Mouse (Mus musculus): ENCODE data around the gene Supt20.
"Not testable (repeated sequence)": the region's sequence is repeated elsewhere in the genome, so short reads cannot be mapped to it uniquely, and the experiment has no call there.

Gene Supt20

GRCm38 (mm10) chr3:54704106-54704505, 11.5 kb downstream of the Supt20 start:
- not testable (repeated sequence) for DNase-seq (ENCODE audit: low read depth, low spot score)

- DNase-seq (ENCODE audit: low read depth, low spot score), result no peak
These were observed 16.4 kb downstream of the Supt20 start for GRCm38 (mm10) chr3:54708972-54709371.

DNA sequence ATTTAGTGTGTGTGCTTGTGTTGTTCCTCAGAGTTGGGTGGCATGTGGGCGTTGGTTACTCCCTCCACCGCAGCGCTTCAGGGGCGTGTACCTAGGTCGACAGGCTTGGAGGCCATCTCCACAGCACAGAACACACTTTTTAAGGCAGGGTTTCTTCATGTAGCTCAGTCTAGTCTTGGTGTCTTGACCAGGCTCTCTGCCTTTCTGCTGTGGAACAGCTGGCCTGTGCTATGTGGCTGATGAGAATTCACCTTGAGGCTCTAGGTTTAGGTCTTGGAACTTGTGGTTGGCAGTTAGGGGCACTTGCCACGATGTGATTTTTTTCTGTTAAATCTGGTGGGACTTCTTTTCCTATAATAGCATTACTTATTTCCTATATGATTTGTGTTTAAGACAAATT, 21.6 kb downstream of the Supt20 start, which contains the start of gene Gm21958:
Gene Gm21958 (minus strand): TSS at position 101 of the 400 bp plus-strand sequence.
- no peak for DNase-seq (ENCODE audit: low read depth, low spot score)

- no peak for DNase-seq (ENCODE audit: low read depth, low spot score)
These were observed 22.9 kb downstream of the Supt20 start for GRCm38 (mm10) chr3:54715461-54715860.

- no peak for DNase-seq (ENCODE audit: low read depth, low spot score)
These were observed 24.7 kb downstream of the Supt20 start for GRCm38 (mm10) chr3:54717348-54717747.

GRCm38 (mm10) chr3:54718947-54719346, 26.3 kb downstream of the Supt20 start:
- DNase-seq (ENCODE audit: low read depth, low spot score), result no peak

DNA sequence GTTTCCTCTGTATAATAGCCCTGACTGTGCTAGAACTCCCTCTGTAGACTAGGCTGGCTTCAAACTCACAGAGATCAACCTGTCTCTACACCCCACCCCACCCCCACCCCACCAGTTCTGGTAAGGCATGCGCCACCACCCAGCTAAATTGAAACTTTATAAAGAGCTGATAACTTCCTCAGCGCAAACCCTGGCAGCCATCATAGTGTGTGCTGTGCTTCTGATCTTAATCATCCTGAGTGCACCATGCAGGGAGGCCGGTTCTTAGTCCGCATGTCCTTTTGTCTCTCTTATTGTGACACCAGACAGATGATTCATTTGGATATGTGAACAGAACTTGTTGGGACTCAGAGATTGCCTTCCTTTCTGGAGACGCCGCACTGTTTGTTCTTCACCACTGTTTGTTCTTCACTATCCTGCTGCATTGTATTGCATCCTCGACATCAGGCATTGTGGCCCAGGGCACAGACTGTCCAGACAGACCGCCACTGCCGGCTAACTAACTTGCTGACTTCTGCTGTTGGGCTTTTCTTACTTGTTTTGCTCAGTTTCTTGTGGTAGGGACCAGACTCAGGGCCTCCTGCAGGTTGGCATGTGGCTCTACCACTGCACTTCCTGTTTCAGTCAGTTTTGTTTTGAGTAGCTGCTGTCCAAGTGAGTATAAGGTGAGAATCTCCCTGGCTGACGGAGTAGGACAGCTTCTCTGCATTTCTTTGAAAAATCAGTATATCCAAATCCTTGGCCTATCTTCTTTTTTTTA, 31.3 kb downstream of the Supt20 start:
- no peak for DNase-seq (ENCODE audit: low read depth, low spot score)

DNA sequence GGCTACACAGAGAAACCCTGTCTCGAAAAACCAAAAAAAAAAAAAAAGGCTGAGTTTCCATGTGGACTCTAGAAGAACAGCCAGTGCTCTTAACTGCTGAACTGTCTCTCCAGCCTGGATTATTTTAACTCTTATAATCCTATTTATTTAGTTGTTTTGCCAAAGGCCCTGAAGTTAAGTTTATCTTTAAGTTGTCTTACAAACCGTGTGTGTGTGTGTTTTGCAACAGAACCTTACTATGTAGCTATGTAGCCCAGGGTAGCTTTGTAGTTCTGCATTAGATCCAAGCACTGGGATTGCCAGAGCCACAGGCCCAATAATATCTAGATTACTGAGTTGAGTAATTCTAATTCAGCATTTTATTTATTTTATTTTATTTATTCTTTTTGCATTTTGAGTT, 32.7 kb downstream of the Supt20 start:
- DNase-seq (ENCODE audit: low read depth, low spot score), result no peak

- DNase-seq (ENCODE audit: low read depth, low spot score), result no peak
These were observed 35.0 kb downstream of the Supt20 start for GRCm38 (mm10) chr3:54727588-54727987.

GRCm38 (mm10) chr3:54728100-54728499, 35.5 kb downstream of the Supt20 start:
- DNase-seq (ENCODE audit: low read depth, low spot score), result no peak

DNA sequence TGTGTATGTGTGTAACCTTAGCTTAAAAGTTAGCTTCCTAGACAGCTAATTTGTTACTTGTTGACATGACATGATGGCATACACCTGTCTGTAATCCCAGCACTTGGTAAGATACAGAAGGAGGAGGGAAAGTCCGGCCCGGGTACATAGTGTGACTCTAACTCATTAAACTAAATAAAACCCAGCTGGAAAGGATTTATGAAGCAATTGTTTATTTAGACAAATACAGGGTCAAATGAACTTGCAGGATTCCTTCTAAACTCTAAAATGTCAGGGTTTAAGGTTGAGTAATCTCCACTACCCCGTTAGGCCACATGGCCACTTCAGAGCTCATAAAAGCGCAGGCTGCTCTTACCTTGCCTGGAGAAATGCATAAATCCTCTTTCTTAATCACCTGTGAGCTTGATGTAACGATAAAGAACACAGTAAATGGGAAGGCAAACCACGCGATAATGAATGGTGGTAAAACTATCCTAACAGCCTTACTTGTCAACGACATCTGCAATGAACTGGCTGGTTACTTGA, 39.1 kb downstream of the Supt20 start:
- DNase-seq (ENCODE audit: low read depth, low spot score), result no peak

GRCm38 (mm10) chr3:54732371-54732770, 39.8 kb downstream of the Supt20 start:
- DNase-seq (ENCODE audit: low read depth, low spot score), result no peak

- peak; percentile 76 for DNase-seq (ENCODE audit: low read depth, low spot score)
These were observed 42.0 kb downstream of the Supt20 start for GRCm38 (mm10) chr3:54734411-54735246.

GRCm38 (mm10) chr3:54735247-54736046, 42.8 kb downstream of the Supt20 start, which contains the start of the genes Exosc8 and Alg5:
Gene Exosc8 (minus strand): TSS chr3:54735393.
Gene Alg5 (plus strand): TSS chr3:54735539.
- peak; percentile 68 for DNase-seq (ENCODE audit: low read depth, low spot score)

DNA sequence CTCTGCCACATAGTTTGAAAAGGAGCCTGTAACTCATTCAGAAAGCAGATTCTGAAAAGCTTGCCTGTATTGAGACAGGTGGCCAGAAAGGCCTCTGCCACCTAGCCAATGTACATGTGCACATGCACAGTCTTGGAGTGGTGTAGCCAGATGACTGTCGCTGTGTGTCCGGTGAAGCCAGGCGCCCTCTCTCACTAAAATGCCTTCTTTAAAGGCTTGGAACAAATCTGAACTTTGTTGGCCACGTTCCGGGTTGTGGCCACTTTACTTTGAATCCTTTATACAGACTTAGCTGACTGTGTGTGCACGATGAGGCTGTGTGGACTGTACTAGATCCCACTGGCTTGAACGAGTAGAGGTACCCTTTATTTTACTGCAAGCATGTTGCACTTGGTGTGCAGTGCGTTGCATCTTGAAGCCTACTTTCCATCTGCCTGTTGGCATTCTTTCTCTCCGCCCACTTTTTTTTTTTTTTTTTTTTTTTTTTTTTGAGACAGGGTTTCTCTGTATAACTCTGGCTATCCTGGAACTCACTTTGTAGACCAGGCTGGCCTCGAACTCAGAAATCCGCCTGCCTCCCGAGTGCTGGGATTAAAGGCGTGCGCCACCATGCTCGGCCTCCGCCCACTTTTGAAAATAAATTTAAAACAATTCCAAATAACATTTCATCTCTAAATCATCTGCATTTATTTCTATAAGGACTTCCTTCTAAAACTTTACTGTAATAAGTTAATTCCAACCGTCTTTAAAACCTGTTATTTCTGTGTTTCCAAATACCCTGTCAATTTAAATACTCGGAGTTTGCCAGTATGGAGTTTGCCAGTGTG, 43.7 kb downstream of the Supt20 start:
- DNase-seq (ENCODE audit: low read depth, low spot score), result no peak

- no peak for DNase-seq (ENCODE audit: low read depth, low spot score)
These were observed 44.7 kb downstream of the Supt20 start for GRCm38 (mm10) chr3:54737317-54737716.

DNA sequence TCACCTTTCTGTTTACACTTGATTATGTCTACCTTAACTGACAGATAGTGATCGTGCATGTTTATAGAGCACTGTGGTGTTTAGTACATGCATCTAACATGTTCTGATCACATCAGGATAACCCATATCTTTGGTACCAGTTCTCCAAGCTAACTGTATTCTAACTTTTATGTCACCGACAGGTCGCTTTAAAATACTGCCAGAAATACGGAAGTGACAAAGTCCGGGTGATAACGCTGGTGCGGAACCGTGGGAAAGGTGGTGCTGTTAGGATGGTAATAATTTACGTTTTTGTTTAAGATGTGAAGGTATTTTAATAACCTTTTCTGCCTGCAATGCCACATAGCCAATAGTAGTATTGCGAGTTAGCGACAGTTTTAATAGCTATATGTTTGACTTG, 49.4 kb downstream of the Supt20 start:
- no peak for DNase-seq (ENCODE audit: low read depth, low spot score)

DNA sequence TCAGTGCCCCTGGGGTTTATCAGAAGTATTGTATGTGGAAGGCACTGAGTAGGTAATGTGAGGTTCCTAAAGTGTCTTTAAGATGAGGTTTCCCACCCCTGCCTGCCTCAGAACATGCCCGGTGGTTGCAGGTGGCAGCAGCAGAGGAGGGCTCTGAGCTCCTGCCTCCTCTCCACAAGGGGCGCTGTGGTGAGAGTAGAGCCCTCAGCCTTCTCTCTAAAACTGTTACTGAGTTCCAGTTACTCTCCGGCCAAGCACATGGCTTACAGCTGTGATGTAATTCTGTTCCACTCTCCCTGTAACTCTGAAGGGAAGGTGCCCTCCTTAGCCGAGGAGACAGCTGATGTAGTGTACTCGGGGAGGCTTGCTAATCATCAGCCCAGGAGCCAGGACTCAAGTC, 53.2 kb downstream of the Supt20 start:
- DNase-seq (ENCODE audit: low read depth, low spot score), result no peak

DNA sequence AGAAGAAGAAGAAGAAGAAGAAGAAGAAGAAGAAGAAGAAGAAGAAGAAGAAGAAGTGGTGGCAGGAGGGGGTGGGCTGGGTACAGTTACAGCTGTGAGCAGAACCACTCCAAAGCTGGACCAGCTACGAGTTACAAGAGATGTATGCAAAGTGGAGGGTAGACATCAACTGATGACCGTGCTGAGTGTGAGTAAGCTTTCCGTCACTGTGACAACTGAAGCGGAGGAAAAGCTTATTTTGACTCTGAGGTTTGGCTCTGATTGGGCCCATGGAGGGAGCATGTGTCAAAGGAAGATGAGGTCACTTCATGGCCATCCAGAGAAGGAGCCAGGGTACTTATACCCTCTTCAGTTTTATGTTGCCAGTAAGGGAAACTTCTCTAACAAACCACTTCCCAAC, 60.8 kb downstream of the Supt20 start:
- DNase-seq (ENCODE audit: low read depth, low spot score), result no peak

DNA sequence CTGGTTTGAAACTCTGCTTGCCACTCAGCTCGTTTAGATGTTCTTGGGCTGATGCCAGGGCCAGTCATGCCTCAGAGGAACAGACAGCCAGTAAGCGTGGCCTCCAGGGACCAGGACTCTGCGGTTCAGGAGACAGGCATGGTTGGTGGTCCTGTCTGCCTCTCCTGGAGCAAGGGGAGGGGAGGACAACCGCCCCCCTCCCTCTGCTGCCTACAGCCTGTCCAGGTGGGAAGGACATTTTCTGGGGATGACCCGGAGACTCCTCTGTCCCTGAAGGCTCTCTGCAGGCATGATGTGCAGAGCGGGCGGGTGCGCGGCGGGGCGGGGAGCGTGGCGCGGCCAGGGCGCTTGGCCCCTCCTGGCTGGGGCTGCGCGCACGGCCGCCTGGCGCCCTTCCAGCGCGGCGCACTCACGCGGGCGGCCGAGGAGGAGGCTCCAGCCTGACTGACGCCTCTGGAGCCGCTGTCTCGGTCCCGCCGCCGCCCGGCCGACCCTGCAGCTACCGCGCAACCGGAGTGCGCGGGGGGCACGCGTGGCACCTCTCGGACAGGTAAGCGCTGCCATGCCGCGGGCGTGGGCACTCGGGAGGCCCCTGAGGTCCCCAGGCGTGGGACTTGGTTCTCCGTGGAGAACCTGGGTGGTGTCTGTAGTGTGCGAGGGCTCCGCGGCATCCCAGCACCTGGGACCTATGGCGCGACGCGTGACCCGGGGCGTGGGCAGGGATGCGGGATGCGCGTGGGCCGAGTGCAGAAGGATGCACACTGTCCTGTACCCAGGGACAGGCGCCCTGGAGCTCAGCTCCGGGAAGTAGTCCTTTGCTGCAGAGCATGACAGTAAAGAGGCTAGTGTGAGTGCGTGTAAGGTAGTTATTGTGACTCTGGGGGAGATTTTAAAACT, 62.8 kb downstream of the Supt20 start, which contains the start of gene Smad9:
Gene Smad9 (plus strand): TSS at position 438 of the 897 bp plus-strand sequence.
- no peak for DNase-seq (ENCODE audit: low read depth, low spot score)

Data from retina, adult 2 months (tissue).